Mouse (Mus musculus): ENCODE data around the gene Rpl22. TPM values are rescaled to one million over a fixed set of nuclear protein-coding genes. Genes with fewer than 3 reads are reported as not detected.

Rpl22 gene
- total and polyA plus RNA-seq, 3 experiments = 1,792 to 1,885 TPM; not detected in 1

DNA sequence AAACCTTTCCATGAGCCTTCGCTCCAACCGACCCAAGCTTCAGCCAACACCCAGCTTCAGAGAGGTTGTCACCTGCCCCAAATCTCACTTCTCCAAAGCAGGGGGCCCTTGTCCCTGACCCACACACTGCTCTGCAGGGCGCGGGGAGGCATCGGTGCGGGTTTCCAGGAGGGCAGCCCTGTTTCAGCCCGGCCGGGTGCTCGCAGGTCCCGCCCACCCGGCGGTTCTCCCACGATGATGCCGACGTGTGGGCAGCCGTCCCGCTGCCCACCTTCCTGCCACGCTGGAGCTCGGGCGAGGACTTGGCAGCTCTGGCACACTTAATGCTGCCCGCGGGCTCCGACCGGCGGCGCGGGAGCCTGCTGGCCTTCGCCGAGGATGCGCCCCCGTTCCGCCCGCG, 42.8 kb upstream of the Rpl22 start:
- no peak for DNase-seq (ENCODE audit: low read depth, low spot score)
- Histone ChIP-seq H3K4me3 (ENCODE audit: control insufficient read depth in 1 of 2, insufficient read depth in 1 of 2, low read depth in 2 of 2, low read length in 2 of 2) (no peak overlapping the region), H3K27ac (ENCODE audit: control insufficient read depth, low read depth, low read length) (no peak overlapping the region), H3K4me1 (ENCODE audit: control insufficient read depth in 1 of 2, insufficient read depth in 2 of 2, low read length in 2 of 2) (no peaks in the 10 kb centered on the region), H3K36me3 (ENCODE audit: control insufficient read depth in 1 of 2, insufficient read depth in 2 of 2, low read length in 2 of 2) (no peaks in the 10 kb centered on the region), H3K9me3 (replicated peaks; ENCODE audit: insufficient read depth, low read length) (no peaks in the 10 kb centered on the region), H3K79me2 (ENCODE audit: control insufficient read depth, insufficient read depth, low read length, poor library complexity) (no peaks in the 10 kb centered on the region), H3K9ac (ENCODE audit: control insufficient read depth, low read depth, low read length, poor library complexity, severe bottlenecking) (no peak overlapping the region), H3K27me3 (ENCODE audit: control insufficient read depth in 1 of 2, insufficient read depth in 2 of 2, low read length in 2 of 2) (no peaks in the 10 kb centered on the region)
- no peak for TF ChIP-seq TCF12 (IDR thresholded peaks at IDR 0.05; ENCODE audit: low read depth, low read length)
- TF ChIP-seq ZMIZ1 (IDR thresholded peaks at IDR 0.05; ENCODE audit: low read depth, low read length) = no peak

DNA sequence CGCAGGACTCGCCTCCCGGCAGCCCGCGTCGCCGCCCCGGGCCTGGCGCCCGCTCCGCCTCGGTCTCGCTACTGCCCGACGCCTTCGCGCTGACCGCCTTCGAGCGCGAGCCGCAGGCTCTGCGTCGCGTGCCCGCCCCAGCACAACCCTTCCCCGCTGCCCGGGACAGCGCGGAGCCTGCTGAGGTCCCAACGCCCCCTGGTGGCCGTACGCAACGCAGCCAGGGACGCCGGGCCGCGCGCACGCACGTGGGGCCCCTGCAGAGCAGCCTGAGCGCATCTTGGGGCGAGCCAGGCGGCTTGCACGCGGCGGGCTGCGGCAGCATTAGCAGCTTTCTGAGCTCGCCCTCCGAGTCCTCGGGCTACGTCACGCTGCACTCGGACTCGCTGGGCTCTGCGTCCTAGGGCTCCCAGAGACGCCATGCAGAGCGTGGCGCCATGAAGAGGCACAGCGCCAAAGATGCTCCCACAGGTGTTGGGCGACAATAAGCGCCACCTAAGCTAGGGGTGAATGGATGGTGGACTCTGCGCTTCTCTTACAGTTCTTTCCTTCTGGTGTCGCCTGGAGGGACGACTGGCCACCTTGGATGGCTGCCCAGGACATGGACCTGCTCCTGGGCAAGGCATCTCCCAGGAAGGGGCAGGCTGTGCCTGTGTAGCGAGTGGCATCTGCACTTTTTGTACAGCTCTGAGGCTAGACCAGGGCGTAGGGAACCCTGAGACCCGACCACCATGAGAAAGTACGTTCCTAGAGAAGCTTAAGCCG, 42.2 kb upstream of the Rpl22 start:
- Histone ChIP-seq H3K4me3 (ENCODE audit: control insufficient read depth in 1 of 2, insufficient read depth in 1 of 2, low read depth in 2 of 2, low read length in 2 of 2) (no peak overlapping the region), H3K9me3 (replicated peaks; ENCODE audit: insufficient read depth, low read length) (no peaks in the 10 kb centered on the region), H3K79me2 (ENCODE audit: control insufficient read depth, insufficient read depth, low read length, poor library complexity) (no peaks in the 10 kb centered on the region), H3K36me3 (ENCODE audit: control insufficient read depth in 1 of 2, insufficient read depth in 2 of 2, low read length in 2 of 2) (no peaks in the 10 kb centered on the region), H3K27ac (ENCODE audit: control insufficient read depth, low read depth, low read length) (no peak overlapping the region), H3K27me3 (ENCODE audit: control insufficient read depth in 1 of 2, insufficient read depth in 2 of 2, low read length in 2 of 2) (no peaks in the 10 kb centered on the region), H3K4me1 (ENCODE audit: control insufficient read depth in 1 of 2, insufficient read depth in 2 of 2, low read length in 2 of 2) (no peaks in the 10 kb centered on the region), H3K9ac (ENCODE audit: control insufficient read depth, low read depth, low read length, poor library complexity, severe bottlenecking) (no peak overlapping the region)
- no peak for TF ChIP-seq ETS1 (IDR thresholded peaks at IDR 0.05; ENCODE audit: low read depth, low read length)
- TF ChIP-seq TBP (IDR thresholded peaks at IDR 0.05; ENCODE audit: low read depth, low read length) = no peak
- TF ChIP-seq ZNF384 (IDR thresholded peaks at IDR 0.05; ENCODE audit: low read depth, low read length) = no peak
- TF ChIP-seq NRF1 (IDR thresholded peaks at IDR 0.05; ENCODE audit: insufficient read depth, low read depth, low read length, poor library complexity, severe bottlenecking) = no peak
- no peak for TF ChIP-seq BHLHE40 (IDR thresholded peaks at IDR 0.05; ENCODE audit: borderline replicate concordance, low read depth, low read length)
- 0 out of 2 replicates have a peak, but pooled peaks have one; percentile 13 for TF ChIP-seq SMC3 (IDR thresholded peaks at IDR 0.05; ENCODE audit: low read depth, low read length)
- no peak for TF ChIP-seq CHD2 (IDR thresholded peaks at IDR 0.05; ENCODE audit: low read length)
- TF ChIP-seq CTCF (IDR thresholded peaks at IDR 0.05 in 2 of 3, conservative IDR thresholded peaks at IDR 0.05 in 1 of 3; ENCODE audit: control insufficient read depth in 1 of 3, insufficient read depth in 1 of 3, low read depth in 2 of 3, low read length in 3 of 3, poor library complexity in 1 of 3, severe bottlenecking in 1 of 3) = peak in 2 of 3 experiments; percentile 28 to 56; a peak in 4 of 6 replicates
- TF ChIP-seq TCF12 (IDR thresholded peaks at IDR 0.05; ENCODE audit: low read depth, low read length) = no peak
- no peak for TF ChIP-seq SIN3A (IDR thresholded peaks at IDR 0.05; ENCODE audit: low read length)
- no peak for DNase-seq (ENCODE audit: low read depth, low spot score)

DNA sequence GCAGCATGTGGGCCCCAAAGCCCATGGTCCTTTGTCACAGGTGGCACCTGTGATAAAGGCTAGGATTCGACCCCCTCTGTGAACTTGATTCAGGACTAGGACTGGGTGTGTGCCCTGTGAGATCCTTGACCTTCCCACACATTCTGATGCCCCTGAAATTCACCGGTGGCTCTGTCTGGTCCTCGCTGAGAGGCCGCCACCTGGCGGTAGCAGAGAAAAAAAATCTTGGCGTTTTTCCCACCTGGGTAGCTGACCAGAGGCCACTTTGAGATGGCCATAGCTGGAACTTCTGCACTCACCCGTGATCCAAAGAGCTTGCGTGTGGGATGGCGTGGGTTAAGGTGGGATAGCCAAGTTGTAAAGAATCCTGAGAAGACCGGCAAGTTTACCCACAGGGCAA, 40.0 kb upstream of the Rpl22 start:
- H3K4me3 ChIP-seq (ENCODE audit: control insufficient read depth in 1 of 2, insufficient read depth in 1 of 2, low read depth in 2 of 2, low read length in 2 of 2) = no peak overlapping the region
- H3K36me3 ChIP-seq (ENCODE audit: control insufficient read depth in 1 of 2, insufficient read depth in 2 of 2, low read length in 2 of 2) = no peaks in the 10 kb centered on the region
- no peak overlapping the region for H3K9ac ChIP-seq (ENCODE audit: control insufficient read depth, low read depth, low read length, poor library complexity, severe bottlenecking)
- H3K79me2 ChIP-seq (ENCODE audit: control insufficient read depth, insufficient read depth, low read length, poor library complexity) = no peaks in the 10 kb centered on the region
- DNase-seq (ENCODE audit: low read depth, low spot score) = peak; percentile 46
- H3K27me3 ChIP-seq (ENCODE audit: control insufficient read depth in 1 of 2, insufficient read depth in 2 of 2, low read length in 2 of 2) = no peaks in the 10 kb centered on the region
- no peaks in the 10 kb centered on the region for H3K4me1 ChIP-seq (ENCODE audit: control insufficient read depth in 1 of 2, insufficient read depth in 2 of 2, low read length in 2 of 2)
- no peaks in the 10 kb centered on the region for H3K9me3 ChIP-seq (replicated peaks; ENCODE audit: insufficient read depth, low read length)
- no peak overlapping the region for H3K27ac ChIP-seq (ENCODE audit: control insufficient read depth, low read depth, low read length)
- TF ChIP-seq MAZ (IDR thresholded peaks at IDR 0.05; ENCODE audit: low read depth, low read length) (no peak), POLR2A (IDR thresholded peaks at IDR 0.05; ENCODE audit: control insufficient read depth in 1 of 2, insufficient read depth in 1 of 2, low read depth in 1 of 2, low read length in 2 of 2, poor library complexity in 1 of 2) (no peak), TAL1 (IDR thresholded peaks at IDR 0.05; ENCODE audit: low read length) (no peak), NELFE (IDR thresholded peaks at IDR 0.05; ENCODE audit: low read depth, low read length) (no peak), USF2 (IDR thresholded peaks at IDR 0.05; ENCODE audit: borderline replicate concordance in 1 of 2, insufficient read depth in 1 of 2, low read depth in 1 of 2, low read length in 2 of 2) (no peak), ELF1 (IDR thresholded peaks at IDR 0.05; ENCODE audit: low read depth, low read length) (no peak), MEF2A (IDR thresholded peaks at IDR 0.05; ENCODE audit: extremely low read depth, insufficient replicate concordance, low read depth, low read length, poor library complexity, severe bottlenecking) (no peak), RCOR1 (IDR thresholded peaks at IDR 0.05; ENCODE audit: low read depth, low read length) (no peak), EP300 (IDR thresholded peaks at IDR 0.05; ENCODE audit: low read depth in 1 of 2, low read length in 2 of 2) (no peak), MYC (IDR thresholded peaks at IDR 0.05; ENCODE audit: low read depth, low read length) (no peak), ZKSCAN1 (IDR thresholded peaks at IDR 0.05; ENCODE audit: low read depth, low read length) (no peak), CHD2 (IDR thresholded peaks at IDR 0.05; ENCODE audit: low read length) (no peak), MAFK (IDR thresholded peaks at IDR 0.05; ENCODE audit: borderline replicate concordance, low read depth, low read length) (no peak), SMC3 (IDR thresholded peaks at IDR 0.05; ENCODE audit: low read depth, low read length) (peak; percentile 94), NRF1 (IDR thresholded peaks at IDR 0.05; ENCODE audit: insufficient read depth, low read depth, low read length, poor library complexity, severe bottlenecking) (no peak), POLR2AphosphoS5 (IDR thresholded peaks at IDR 0.05; ENCODE audit: borderline replicate concordance, low read depth, low read length) (no peak)

All from MEL (cell line).